Mouse (Mus musculus) mature B cell (primary cell): ENCODE measurements around the gene Scml2.
"Not testable (repeated sequence)": the region's sequence is repeated elsewhere in the genome, so short reads cannot be mapped to it uniquely, and the experiment has no call there.

Source experiments
- in situ Hi-C: fragments of 300-500 bp; cut with MboI; formaldehyde crosslinking; loops from 2 replicates; pipeline ENCODE4 v1.14.3; 2019

Gene Scml2

DNA sequence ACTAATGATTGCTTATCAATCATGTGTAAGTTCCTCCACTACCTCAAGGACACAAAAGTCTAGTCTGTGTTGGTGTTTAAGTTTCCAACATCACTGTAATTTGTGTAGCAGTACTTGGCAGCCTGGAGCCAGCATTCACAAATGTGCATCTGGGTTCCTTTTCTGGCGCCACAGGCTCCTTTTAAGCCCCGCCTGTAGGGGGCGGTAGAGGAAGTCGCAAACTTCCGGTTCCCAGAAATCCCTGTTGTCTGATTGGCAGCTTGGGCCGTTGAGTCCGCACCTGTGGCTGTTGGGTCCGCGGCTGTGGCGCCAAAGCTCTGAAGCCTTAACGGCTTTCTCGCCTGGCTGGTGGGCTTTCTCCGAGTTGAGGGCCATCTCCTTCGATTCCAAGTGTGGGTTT is at the start of gene Scml2:
TSS of gene Scml2 (plus strand) at position 301 of the 400 bp plus-strand sequence.
- in situ Hi-C loops: not testable (repeated sequence)

DNA sequence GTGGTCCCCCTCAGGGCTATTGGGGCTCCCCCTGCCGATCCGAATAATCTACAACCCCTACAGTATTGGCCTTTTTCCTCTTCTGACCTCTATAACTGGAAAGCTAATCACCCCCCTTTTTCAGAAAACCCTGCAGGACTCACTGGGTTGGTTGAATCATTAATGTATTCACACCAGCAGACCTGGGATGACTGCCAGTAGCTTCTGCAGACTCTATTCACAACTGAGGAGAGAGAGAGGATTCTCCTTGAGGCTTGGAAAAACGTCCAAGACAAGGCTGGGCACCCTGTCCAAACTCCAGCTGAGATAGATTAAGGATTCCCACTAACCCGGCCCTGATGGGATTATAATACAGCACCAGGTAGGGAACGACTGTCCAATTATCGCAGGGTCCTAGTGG is 41.4 kb upstream of the Scml2 start:
- in situ Hi-C loops: not testable (repeated sequence)

DNA sequence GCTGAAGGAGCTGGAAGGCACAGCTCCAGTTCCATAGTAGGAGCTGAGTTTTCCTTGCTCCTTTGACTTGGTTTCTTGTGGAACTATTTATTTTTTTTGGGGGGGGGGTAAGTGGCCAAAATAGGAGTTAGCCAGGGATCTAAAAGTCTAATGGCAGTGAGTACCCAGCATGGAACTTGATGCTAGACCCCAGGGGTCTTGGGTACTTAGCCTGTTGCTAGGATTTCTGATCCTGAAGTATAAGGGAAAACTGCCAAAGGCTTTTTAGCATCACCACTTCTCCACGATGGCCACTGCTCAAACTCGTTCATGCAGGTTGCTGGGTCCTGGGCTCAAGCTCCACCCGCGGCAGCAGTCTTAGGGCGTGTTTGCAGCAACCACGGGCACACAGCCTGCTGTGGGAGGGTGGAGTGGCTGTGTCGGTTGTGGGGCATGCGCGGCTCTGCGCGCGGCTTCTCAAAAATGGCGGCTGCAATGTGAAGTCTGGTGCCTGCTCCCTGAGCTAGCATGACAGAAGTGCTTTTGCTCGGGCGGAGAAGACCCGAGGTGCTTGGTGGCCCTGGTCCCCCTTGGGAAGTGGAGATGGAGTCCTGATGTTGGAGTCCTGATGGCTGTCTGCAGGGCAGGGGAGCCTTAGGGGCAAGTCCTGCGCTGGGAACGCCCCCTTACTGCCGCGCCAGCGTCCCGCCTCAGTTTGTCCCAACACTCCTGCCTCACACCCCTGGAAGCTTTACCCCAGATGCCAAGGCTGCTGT is 45.5 kb downstream of the Scml2 start:
- in situ Hi-C loops: no loop called here

DNA sequence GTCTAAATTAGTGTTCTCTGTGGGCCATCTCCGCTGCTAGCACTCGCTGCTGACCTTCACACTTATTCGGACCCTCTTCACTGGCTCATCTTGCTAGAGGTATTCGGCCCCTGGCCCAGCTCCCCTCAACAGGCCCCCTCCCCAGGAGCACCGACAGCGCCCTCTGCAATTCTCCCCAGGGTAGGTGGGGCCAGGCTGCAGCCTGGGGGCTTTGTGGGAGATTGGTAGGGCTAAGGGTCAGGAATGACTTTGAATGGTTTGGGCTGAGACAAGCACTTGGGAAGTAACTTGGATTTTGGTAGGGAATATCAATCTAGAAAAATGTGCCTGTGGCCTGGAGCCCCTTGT is 46.0 kb downstream of the Scml2 start:
- in situ Hi-C loops: no loop called here

DNA sequence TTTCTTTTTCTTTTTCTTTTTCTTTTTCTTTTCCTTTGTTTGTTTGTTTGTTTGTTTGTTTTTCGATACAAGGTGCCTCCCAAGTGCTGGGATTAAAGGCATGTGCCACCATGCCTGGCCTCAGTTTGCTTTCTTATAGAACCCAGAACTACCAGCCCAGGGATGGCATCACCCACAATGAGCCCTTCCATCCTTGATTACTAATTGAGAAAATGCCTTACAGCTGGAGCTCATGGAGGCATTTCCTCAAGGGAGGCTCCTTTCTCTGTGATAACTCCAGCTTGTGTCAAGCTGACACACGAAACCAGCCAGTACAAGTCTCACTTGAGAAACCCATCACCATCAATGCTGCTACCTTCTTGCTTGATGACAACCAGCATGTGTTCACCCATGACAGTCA is 170.2 kb downstream of the Scml2 start, which contains the start of gene Gm15262:
TSS of gene Gm15262 (plus strand) at position 301 of the 400 bp plus-strand sequence.
- in situ Hi-C loops: not testable (repeated sequence)
